ENCODE assay signal across 24 mouse cellular contexts in the genomic region with DNA sequence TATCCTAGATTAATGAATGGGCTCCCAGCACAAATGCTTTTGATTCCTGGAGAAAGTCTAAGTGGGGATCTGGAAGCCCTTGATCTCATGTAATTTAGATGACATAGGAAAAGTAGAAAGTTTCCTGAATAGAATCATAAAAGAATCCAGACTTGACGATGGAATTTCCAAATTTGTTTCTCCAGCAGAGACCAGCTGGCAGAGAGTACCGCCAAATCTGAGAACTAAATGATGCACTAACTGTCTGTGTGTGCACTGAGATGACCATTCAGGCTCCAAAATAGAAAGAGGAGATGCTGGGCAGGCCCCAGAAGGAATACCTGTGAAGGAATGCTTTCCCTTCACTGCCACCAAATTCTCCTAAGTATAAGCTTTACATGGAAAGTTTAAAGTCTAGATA.
"Had no signal": no experiment of that assay in that cellular context is flagged by ENCODE, and none has a peak within 500 bp of the region (broad histone marks: within the 10 kb centered on the region; RNA-seq: fewer than 3 reads in every experiment).

No protein-coding gene starts in this region.

- ATAC-seq: liver, postnatal 0 days; lung, postnatal 0 days; midbrain, embryonic 13.5 days; midbrain, embryonic 15.5 days had no signal

- H3K36me3 ChIP-seq: lung, embryonic 15.5 days; midbrain, embryonic 13.5 days; midbrain, embryonic 15.5 days; neural tube, embryonic 13.5 days; neural tube, embryonic 15.5 days; stomach, embryonic 15.5 days had no signal

- H3K4me2 ChIP-seq: lung, embryonic 15.5 days; midbrain, embryonic 11.5 days; midbrain, embryonic 13.5 days; midbrain, embryonic 15.5 days; neural tube, embryonic 13.5 days; neural tube, embryonic 15.5 days; stomach, embryonic 15.5 days had no signal

- H3K4me1 ChIP-seq: lung, embryonic 15.5 days; megakaryocyte, embryonic 14.5 days; midbrain, embryonic 13.5 days; midbrain, embryonic 15.5 days; neural tube, embryonic 13.5 days; neural tube, embryonic 15.5 days; stomach, embryonic 15.5 days had no signal

- H3K9me3 ChIP-seq: lung, embryonic 15.5 days; megakaryocyte, embryonic 14.5 days; midbrain, embryonic 13.5 days; midbrain, embryonic 15.5 days; neural tube, embryonic 13.5 days; neural tube, embryonic 15.5 days; stomach, embryonic 15.5 days had no signal

- H3K4me3 ChIP-seq: lung, embryonic 15.5 days; megakaryocyte, embryonic 14.5 days; midbrain, embryonic 13.5 days; midbrain, embryonic 15.5 days; myocyte; neural tube, embryonic 13.5 days; neural tube, embryonic 15.5 days; stomach, embryonic 15.5 days had no signal

- H3K27ac ChIP-seq: lung, embryonic 15.5 days; macrophage; midbrain, embryonic 13.5 days; midbrain, embryonic 15.5 days; neural tube, embryonic 13.5 days; neural tube, embryonic 15.5 days; stomach, embryonic 15.5 days; stomach, postnatal 0 days had no signal

- DNase-seq: liver, postnatal 0 days; lung, adult 2 months; lung, postnatal 14 days; lung, postnatal 36 days; retina, postnatal 1 day; right cerebral cortex, adult 18-20 months; right cerebral cortex, postnatal 25 days; right cerebral cortex, postnatal 4 days; spleen, adult 18-20 months; thymus, adult 2 months; thymus, postnatal 25 days; thymus, postnatal 4 days had no signal

- H3K27me3 ChIP-seq: lung, embryonic 15.5 days; megakaryocyte, embryonic 14.5 days; midbrain, embryonic 13.5 days; midbrain, embryonic 15.5 days; neural tube, embryonic 13.5 days; neural tube, embryonic 15.5 days; stomach, embryonic 15.5 days had no signal

- H3K9ac ChIP-seq: liver, postnatal 0 days; lung, embryonic 15.5 days; midbrain, embryonic 13.5 days; midbrain, embryonic 15.5 days; neural tube, embryonic 13.5 days; neural tube, embryonic 15.5 days; stomach, embryonic 15.5 days had no signal
